Mouse (Mus musculus): Measurements from ENCODE around the gene Emilin2. TPM values are rescaled to one million over a fixed set of nuclear protein-coding genes. Genes with fewer than 3 reads are reported as not detected.

The Emilin2 gene
- polyA plus RNA-seq, 1 experiment from 2014 or later = 9.6 TPM

GRCm38 (mm10) chr17:71256068-71256615 is 55.6 kb downstream of the Emilin2 start:
- no peak overlapping the region for H3K4me2 ChIP-seq (replicated peaks)
- peaks cover under 1% of the 10 kb centered on the region; the same call in 1 of the 2 replicates for H3K36me3 ChIP-seq
- no peak overlapping the region for H3K4me3 ChIP-seq
- 81% methylated on average over 14 of the region's 14 CpGs for WGBS
- H3K27me3 ChIP-seq = no peaks in the 10 kb centered on the region
- no peak overlapping the region for H3K27ac ChIP-seq
- no peak for ATAC-seq (ENCODE audit: low FRiP score)
- no peak overlapping the region for H3K9ac ChIP-seq
- H3K9me3 ChIP-seq (replicated peaks) = no peaks in the 10 kb centered on the region
- peaks cover 4% of the 10 kb centered on the region; the same call in 1 of the 2 replicates for H3K4me1 ChIP-seq

- WGBS = 58% methylated on average over 6 of the region's 6 CpGs
- no peak for ATAC-seq (ENCODE audit: low FRiP score)
These were observed 57.0 kb downstream of the Emilin2 start for GRCm38 (mm10) chr17:71254736-71255135.

GRCm38 (mm10) chr17:71254106-71254505 is 57.7 kb downstream of the Emilin2 start:
- WGBS = 92% methylated on average over 5 of the region's 5 CpGs
- Histone ChIP-seq H3K27ac (no peak overlapping the region), H3K9ac (no peak overlapping the region), H3K4me1 (peaks cover 4% of the 10 kb centered on the region; the same call in 1 of the 2 replicates), H3K4me2 (replicated peaks) (no peak overlapping the region), H3K27me3 (no peaks in the 10 kb centered on the region), H3K36me3 (peaks cover 6% of the 10 kb centered on the region; the same call in 1 of the 2 replicates), H3K4me3 (no peak overlapping the region), H3K9me3 (replicated peaks) (no peaks in the 10 kb centered on the region)
- no peak for ATAC-seq (ENCODE audit: low FRiP score)

More at GRCm38 (mm10) chr17:71254736-71255135, 57.0 kb downstream of the Emilin2 start:
- H3K9me3 ChIP-seq (replicated peaks) = no peaks in the 10 kb centered on the region
- H3K27me3 ChIP-seq = no peaks in the 10 kb centered on the region
- peaks cover 6% of the 10 kb centered on the region; the same call in 1 of the 2 replicates for H3K36me3 ChIP-seq
- no peak overlapping the region for H3K9ac ChIP-seq
- H3K4me2 ChIP-seq (replicated peaks) = no peak overlapping the region
- peaks cover 4% of the 10 kb centered on the region; the same call in 1 of the 2 replicates for H3K4me1 ChIP-seq
- no peak overlapping the region for H3K27ac ChIP-seq
- H3K4me3 ChIP-seq = no peak overlapping the region

GRCm38 (mm10) chr17:71253391-71253790 is 58.4 kb downstream of the Emilin2 start:
- no peak overlapping the region for H3K27ac ChIP-seq
- no peak overlapping the region for H3K4me2 ChIP-seq (replicated peaks)
- WGBS = 94% methylated on average over 2 of the region's 2 CpGs
- no peaks in the 10 kb centered on the region for H3K27me3 ChIP-seq
- no peaks in the 10 kb centered on the region for H3K9me3 ChIP-seq (replicated peaks)
- H3K4me1 ChIP-seq = peaks cover 4% of the 10 kb centered on the region; the same call in 1 of the 2 replicates
- no peak overlapping the region for H3K4me3 ChIP-seq
- H3K9ac ChIP-seq = no peak overlapping the region
- peaks cover 12% of the 10 kb centered on the region for H3K36me3 ChIP-seq
- ATAC-seq (ENCODE audit: low FRiP score) = no peak

- no peak overlapping the region for H3K4me3 ChIP-seq
- WGBS = 86% methylated on average over 9 of the region's 9 CpGs
These were observed 59.7 kb downstream of the Emilin2 start for GRCm38 (mm10) chr17:71252101-71252500.

GRCm38 (mm10) chr17:71251601-71252001 is 60.2 kb downstream of the Emilin2 start:
- Histone ChIP-seq H3K9me3 (replicated peaks) (no peaks in the 10 kb centered on the region), H3K36me3 (peaks cover 29% of the 10 kb centered on the region), H3K27me3 (no peaks in the 10 kb centered on the region), H3K4me2 (replicated peaks) (no peak overlapping the region), H3K9ac (no peak overlapping the region), H3K4me3 (no peak overlapping the region), H3K4me1 (peaks cover 4% of the 10 kb centered on the region; the same call in 1 of the 2 replicates), H3K27ac (no peak overlapping the region)
- WGBS = 72% methylated on average over 6 of the region's 6 CpGs
- ATAC-seq (ENCODE audit: low FRiP score) = no peak

More at GRCm38 (mm10) chr17:71252101-71252500, 59.7 kb downstream of the Emilin2 start:
- Histone ChIP-seq H3K4me2 (replicated peaks) (no peak overlapping the region), H3K9me3 (replicated peaks) (no peaks in the 10 kb centered on the region), H3K4me1 (peaks cover 4% of the 10 kb centered on the region; the same call in 1 of the 2 replicates), H3K27me3 (no peaks in the 10 kb centered on the region), H3K27ac (no peak overlapping the region), H3K9ac (no peak overlapping the region), H3K36me3 (peaks cover 24% of the 10 kb centered on the region)
- no peak for ATAC-seq (ENCODE audit: low FRiP score)

- WGBS = 88% methylated on average over 16 of the region's 16 CpGs
- no peaks in the 10 kb centered on the region for H3K9me3 ChIP-seq (replicated peaks)
- H3K4me3 ChIP-seq = no peak overlapping the region
- ATAC-seq (ENCODE audit: low FRiP score) = no peak
- no peak overlapping the region for H3K27ac ChIP-seq
- H3K4me2 ChIP-seq (replicated peaks) = no peak overlapping the region
- H3K27me3 ChIP-seq = no peaks in the 10 kb centered on the region
- H3K4me1 ChIP-seq = peaks cover 4% of the 10 kb centered on the region; the same call in 1 of the 2 replicates
- H3K36me3 ChIP-seq = peaks cover 35% of the 10 kb centered on the region
- no peak overlapping the region for H3K9ac ChIP-seq
These were observed 60.8 kb downstream of the Emilin2 start for GRCm38 (mm10) chr17:71250819-71251600.

- no peak for ATAC-seq (ENCODE audit: low FRiP score)
- Histone ChIP-seq H3K36me3 (peaks cover 43% of the 10 kb centered on the region), H3K27ac (no peak overlapping the region), H3K27me3 (no peaks in the 10 kb centered on the region), H3K9me3 (replicated peaks) (no peaks in the 10 kb centered on the region), H3K9ac (no peak overlapping the region), H3K4me1 (peaks cover 4% of the 10 kb centered on the region; the same call in 1 of the 2 replicates), H3K4me2 (replicated peaks) (no peak overlapping the region), H3K4me3 (no peak overlapping the region)
- 91% methylated on average over 2 of the region's 2 CpGs for WGBS
These were observed 61.7 kb downstream of the Emilin2 start for GRCm38 (mm10) chr17:71250046-71250445.

GRCm38 (mm10) chr17:71248963-71249362 is 62.8 kb downstream of the Emilin2 start:
- Histone ChIP-seq H3K4me2 (replicated peaks) (no peak overlapping the region), H3K36me3 (peaks cover 54% of the 10 kb centered on the region), H3K27me3 (no peaks in the 10 kb centered on the region), H3K4me1 (peaks cover 4% of the 10 kb centered on the region; the same call in 1 of the 2 replicates), H3K4me3 (no peak overlapping the region), H3K9me3 (replicated peaks) (no peaks in the 10 kb centered on the region), H3K9ac (no peak overlapping the region), H3K27ac (no peak overlapping the region)
- 85% methylated on average over 6 of the region's 6 CpGs for WGBS
- ATAC-seq (ENCODE audit: low FRiP score) = no peak

- WGBS = 94% methylated on average over 4 of the region's 4 CpGs
These were observed 65.8 kb downstream of the Emilin2 start for GRCm38 (mm10) chr17:71246022-71246421.

GRCm38 (mm10) chr17:71245133-71245532 is 66.6 kb downstream of the Emilin2 start:
- Histone ChIP-seq H3K9ac (no peak overlapping the region), H3K9me3 (replicated peaks) (no peaks in the 10 kb centered on the region), H3K36me3 (peaks cover 83% of the 10 kb centered on the region), H3K4me3 (no peak overlapping the region), H3K27ac (no peak overlapping the region), H3K4me1 (no peaks in the 10 kb centered on the region), H3K27me3 (no peaks in the 10 kb centered on the region), H3K4me2 (replicated peaks) (no peak overlapping the region)
- WGBS = 97% methylated on average over 15 of the region's 15 CpGs
- no peak for ATAC-seq (ENCODE audit: low FRiP score)

More at GRCm38 (mm10) chr17:71246022-71246421, 65.8 kb downstream of the Emilin2 start:
- no peak overlapping the region for H3K27ac ChIP-seq
- peaks cover 79% of the 10 kb centered on the region for H3K36me3 ChIP-seq
- H3K4me1 ChIP-seq = no peaks in the 10 kb centered on the region
- ATAC-seq (ENCODE audit: low FRiP score) = no peak
- H3K4me3 ChIP-seq = no peak overlapping the region
- no peak overlapping the region for H3K9ac ChIP-seq
- H3K9me3 ChIP-seq (replicated peaks) = no peaks in the 10 kb centered on the region
- H3K4me2 ChIP-seq (replicated peaks) = no peak overlapping the region
- no peaks in the 10 kb centered on the region for H3K27me3 ChIP-seq

- WGBS = 94% methylated on average over 7 of the region's 7 CpGs
- Histone ChIP-seq H3K4me1 (no peaks in the 10 kb centered on the region), H3K4me3 (no peak overlapping the region), H3K27me3 (no peaks in the 10 kb centered on the region), H3K9me3 (replicated peaks) (no peaks in the 10 kb centered on the region), H3K27ac (no peak overlapping the region), H3K4me2 (replicated peaks) (no peak overlapping the region), H3K36me3 (peaks cover 86% of the 10 kb centered on the region), H3K9ac (no peak overlapping the region)
- no peak for ATAC-seq (ENCODE audit: low FRiP score)
These were observed 69.1 kb downstream of the Emilin2 start for GRCm38 (mm10) chr17:71242666-71243065.
